Mouse (Mus musculus) kidney, postnatal 25 days (tissue): ENCODE measurements around the gene Adam12.

Experiments used
- DNase-seq, 2 experiments: peaks; one replicate each; pipeline ENCODE4 v3.0.0; 2021; ENCODE audit warnings: mixed read lengths in 2 of 2

Adam12 gene

GRCm38 (mm10) chr7:134231378-134232346, at the start of gene Adam12:
TSS of gene Adam12 (minus strand) at chr7:134232146.
- DNase-seq, result no peak

DNA sequence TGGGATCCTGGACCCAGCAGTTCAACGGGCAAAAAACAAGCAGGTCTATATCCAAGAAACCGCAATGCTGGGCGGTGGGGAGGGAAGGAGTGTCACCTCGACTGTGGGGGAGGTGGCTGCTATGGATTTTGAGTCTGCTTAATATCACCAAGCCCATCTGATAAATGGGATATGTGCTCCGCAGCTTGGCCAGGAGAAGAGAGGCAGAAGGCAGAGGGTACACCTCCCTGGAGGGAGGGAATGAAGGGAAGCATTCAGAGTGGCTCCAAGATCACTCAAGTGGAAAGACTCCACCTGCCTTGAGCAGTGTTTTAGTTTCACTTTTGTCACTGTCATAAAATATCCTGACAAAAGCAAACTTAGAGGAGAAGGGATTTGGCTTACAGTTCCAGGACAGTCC, 41.0 kb upstream of the Adam12 start:
- no peak for DNase-seq

GRCm38 (mm10) chr7:134272421-134272820, 40.5 kb upstream of the Adam12 start:
- DNase-seq, result no peak

DNA sequence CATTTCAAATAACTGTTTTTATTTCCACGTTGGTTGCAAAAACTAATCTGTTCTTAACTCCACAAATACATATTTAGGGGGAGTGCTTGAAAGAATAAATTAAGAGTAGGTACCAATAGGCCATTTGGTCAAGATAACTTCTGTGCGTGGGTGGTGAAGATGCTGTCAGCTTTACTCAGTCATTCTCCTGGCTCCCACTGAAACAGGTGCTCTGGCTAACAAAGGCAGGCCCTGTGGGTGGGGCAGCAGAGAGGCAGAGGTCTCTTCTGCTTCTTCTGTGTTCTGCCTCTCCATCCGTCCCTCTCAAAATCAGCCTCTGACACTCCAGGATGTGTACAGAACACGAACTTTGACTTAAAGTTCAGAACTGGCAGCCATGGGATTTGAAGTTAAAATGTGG, 33.8 kb upstream of the Adam12 start:
- no peak for DNase-seq

GRCm38 (mm10) chr7:134263146-134263906, 31.4 kb upstream of the Adam12 start:
- DNase-seq, result peak; percentile 70 to 87

DNA sequence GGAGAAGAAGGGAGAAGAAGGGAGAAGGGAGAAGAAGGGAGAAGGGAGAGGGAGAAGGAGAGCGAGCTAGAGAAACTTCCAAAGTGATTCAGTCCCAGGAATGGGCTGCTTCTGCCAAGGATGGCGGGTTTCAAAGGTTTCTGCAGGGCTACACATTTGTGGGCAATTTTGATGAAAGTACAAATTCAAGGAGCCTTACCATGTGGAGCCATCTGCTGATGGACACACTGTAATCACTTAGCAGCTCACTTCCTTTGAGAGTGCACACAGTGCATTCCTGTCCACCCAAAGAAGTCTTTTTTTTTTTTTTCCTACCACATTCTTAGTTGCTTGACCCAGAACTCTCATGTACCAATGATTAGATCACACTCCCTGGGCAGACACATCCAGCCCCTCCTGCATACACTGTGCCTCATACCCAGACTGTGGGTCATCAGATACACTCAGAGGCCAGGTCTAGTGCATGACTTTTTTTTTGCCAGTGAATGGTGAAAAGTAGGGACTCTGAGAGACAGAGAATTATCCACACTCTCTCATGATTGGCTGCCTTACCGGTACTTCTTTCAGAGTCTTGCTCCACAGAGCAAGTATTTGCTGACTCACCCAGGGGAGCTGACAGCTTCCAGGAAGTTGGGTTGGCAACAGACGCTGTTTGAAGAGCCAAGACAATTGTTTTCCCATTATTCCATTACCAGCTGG, 29.2 kb upstream of the Adam12 start:
- DNase-seq, result peak; percentile 56 to 77

- no peak for DNase-seq
Measured at GRCm38 (mm10) chr7:134250273-134250870, 18.4 kb upstream of the Adam12 start.

DNA sequence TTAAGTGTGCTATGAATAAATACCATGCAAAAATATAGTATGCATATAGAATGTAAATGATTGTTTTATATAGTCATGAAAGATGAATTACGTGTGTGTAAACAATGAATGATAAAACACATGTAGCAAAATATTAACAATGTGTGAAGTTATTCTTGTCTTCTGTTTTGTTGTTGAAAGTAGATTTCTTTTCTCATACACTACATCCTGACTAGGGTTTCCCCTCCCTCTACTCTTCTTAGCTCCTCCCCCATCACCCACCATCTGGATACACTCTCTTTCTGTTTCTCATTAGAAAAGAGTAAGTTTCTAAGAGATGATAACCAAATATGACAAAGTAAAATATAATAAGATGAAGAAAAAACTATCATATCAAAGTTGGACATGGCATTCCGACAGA, 16.1 kb upstream of the Adam12 start:
- no peak for DNase-seq

DNA sequence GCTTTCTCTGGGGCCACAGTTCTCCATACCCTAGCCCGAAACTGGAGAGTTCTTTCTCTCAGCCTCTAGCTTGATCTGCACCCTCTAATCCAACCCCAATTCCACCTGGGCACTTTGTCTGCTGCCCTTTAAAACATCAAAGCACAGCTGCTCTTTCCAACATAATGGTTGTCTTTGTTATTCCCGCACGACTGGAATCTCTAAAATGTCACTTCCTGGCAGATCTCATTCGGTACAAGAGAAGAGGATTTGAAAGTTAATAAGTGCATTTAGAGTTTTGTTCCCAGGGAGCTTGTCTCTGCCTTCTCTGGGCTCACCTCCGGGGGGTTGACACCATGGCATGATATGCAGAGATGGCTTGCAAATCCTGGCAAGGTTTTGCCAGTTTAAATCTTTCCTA, 14.7 kb upstream of the Adam12 start:
- no peak for DNase-seq

GRCm38 (mm10) chr7:134242773-134243172, 10.8 kb upstream of the Adam12 start:
- peak; percentile 18 to 48 for DNase-seq

- DNase-seq, result no peak
Measured at GRCm38 (mm10) chr7:134241212-134241611, 9.3 kb upstream of the Adam12 start.

GRCm38 (mm10) chr7:134240579-134240978, 8.6 kb upstream of the Adam12 start:
- DNase-seq, result no peak

GRCm38 (mm10) chr7:134238863-134239262, 6.9 kb upstream of the Adam12 start:
- DNase-seq, result no peak

- no peak for DNase-seq
Measured at GRCm38 (mm10) chr7:134237356-134237755, 5.4 kb upstream of the Adam12 start.

DNA sequence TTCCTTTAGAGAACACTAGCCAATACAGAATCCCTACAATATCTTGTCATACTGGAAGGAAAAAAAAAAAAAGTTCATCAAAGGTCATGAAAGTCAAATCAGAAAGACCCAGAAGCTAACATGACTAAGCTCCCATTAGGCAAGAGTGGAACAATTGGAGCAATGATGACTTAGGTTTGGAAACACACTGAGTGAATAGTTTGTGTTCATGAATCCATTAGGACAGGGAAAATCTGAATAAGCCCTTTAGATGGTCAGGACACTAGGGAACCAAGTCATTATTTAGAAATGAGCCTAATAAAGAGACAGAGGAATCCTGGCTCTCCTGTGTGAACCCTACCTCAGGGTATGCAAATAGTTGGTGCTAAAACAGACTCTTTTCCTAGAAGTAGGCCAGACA, 4.8 kb upstream of the Adam12 start:
- no peak for DNase-seq

- DNase-seq, result no peak
Measured at GRCm38 (mm10) chr7:134235552-134235951, 3.6 kb upstream of the Adam12 start.

DNA sequence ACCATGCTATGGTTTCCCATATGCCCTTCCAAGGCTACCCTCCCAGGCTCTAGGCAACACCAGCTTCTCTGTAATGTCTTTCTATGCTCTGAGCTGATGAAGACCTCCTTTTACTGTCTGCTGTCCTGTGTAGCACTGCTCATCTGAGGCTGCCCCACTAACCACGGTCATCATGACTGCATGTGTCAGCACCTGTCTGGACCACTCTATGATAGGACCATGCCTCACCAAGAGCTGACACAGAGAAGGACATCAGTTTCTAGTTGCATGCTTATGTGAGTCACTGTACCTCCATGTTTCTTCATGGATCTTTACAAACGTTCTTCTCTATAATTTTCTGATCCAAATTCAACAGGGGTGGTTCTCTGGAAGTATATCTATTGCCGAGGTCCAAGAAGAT, 1.2 kb downstream of the Adam12 start:
- DNase-seq, result no peak

DNA sequence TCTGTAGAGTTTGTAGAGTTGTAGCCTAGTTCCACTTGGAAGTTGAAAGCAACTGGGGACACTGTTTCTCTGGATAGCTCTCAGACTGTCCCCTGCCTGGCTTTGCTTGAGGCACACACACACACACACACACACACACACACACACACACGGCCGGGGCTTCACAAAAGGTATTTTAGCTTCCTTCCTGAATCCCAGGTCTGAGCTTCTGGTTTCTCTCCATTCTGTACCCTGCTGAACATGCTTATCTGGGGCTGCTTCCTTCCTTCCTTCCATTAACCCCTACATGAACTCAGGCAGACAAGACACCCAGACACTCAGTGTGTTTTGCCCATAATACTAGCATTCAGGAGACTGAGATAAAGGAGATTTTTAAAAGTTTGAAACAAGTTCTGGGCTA, 2.0 kb downstream of the Adam12 start:
- peak in 1 of 2 experiments; percentile 6 for DNase-seq

GRCm38 (mm10) chr7:134227773-134228455, 4.0 kb downstream of the Adam12 start:
- peak; percentile 56 to 64 for DNase-seq

GRCm38 (mm10) chr7:134227101-134227500, 4.8 kb downstream of the Adam12 start:
- DNase-seq, result no peak

DNA sequence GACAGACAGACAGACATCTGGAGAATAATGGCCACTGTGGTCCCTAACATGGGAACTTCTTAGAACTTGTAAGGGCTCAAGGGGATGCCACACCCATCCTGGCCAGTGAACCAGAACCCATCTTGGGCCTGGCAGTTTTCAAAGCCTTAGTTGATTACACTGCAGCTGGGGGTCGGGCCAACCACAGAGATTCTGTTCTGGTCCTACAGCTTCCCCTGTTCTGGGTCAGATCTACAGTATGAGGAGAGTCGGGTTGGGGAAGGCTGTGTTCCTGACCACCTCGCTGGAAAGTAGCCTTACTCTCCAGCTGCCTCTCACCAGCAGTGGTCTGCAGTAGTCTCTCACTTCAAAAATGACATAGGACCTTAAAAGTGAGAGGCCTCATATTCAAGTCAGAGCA, 5.7 kb downstream of the Adam12 start:
- DNase-seq, result no peak
